Mouse (Mus musculus) midbrain, embryonic 12.5 days (tissue): ENCODE measurements at regions not wholly inside any gene's neighbourhood (a gene's known extent, or its start where the extent isn't known, plus 50 kb on each side); places are given as distances from the start of the nearest gene placed in this dataset.
"Not testable (repeated sequence)": the region's sequence is repeated elsewhere in the genome, so short reads cannot be mapped to it uniquely, and the experiment has no call there.

Experiments
- ATAC-seq: fragments of 200-750 bp; cut with Nextera tagmentation; 2 replicates; pipeline ENCODE4 v1.8.0; 2017; ENCODE audit warnings: low read depth, moderate TSS enrichment, moderate library complexity; ENCODE audit not compliant: low FRiP score
- H3K27ac ChIP-seq: fragments of 300-500 bp; sonication (generic); replicated peaks from 2 replicates; pipeline ENCODE4 v1.5.1; 2016; ENCODE audit warnings: mild to moderate bottlenecking
- H3K27me3 ChIP-seq: fragments of 300-500 bp; sonication (generic); 2 replicates; pipeline ENCODE4 v1.6.1; 2016; ENCODE audit warnings: mild to moderate bottlenecking
- H3K36me3 ChIP-seq: fragments of 300-500 bp; sonication (generic); 2 replicates; pipeline ENCODE4 v1.6.1; 2016
- H3K4me1 ChIP-seq: fragments of 300-500 bp; sonication (generic); 2 replicates; pipeline ENCODE4 v1.6.1; 2016
- H3K4me2 ChIP-seq: fragments of 300-500 bp; sonication (generic); replicated peaks from 2 replicates; pipeline ENCODE4 v1.6.1; 2016; ENCODE audit warnings: mild to moderate bottlenecking, moderate library complexity
- H3K4me3 ChIP-seq: fragments of 300-500 bp; sonication (generic); 2 replicates; pipeline ENCODE4 v1.5.1; 2016; ENCODE audit warnings: mild to moderate bottlenecking
- H3K9ac ChIP-seq: fragments of 300-500 bp; sonication (generic); replicated peaks from 2 replicates; pipeline ENCODE4 v1.6.1; 2016; ENCODE audit warnings: mild to moderate bottlenecking, moderate library complexity
- H3K9me3 ChIP-seq: fragments of 300-500 bp; sonication (generic); 2 replicates; pipeline ENCODE4 v1.6.1; 2016; ENCODE audit warnings: mild to moderate bottlenecking
- WGBS: fragments of 180-500 bp; shearing (Covaris S2); methylation state at CpG from one replicate; pipeline ENCODE4 v1.1.7; 2016; 5-methylcytosine and 5-hydroxymethylcytosine counted together

- peaks cover 5% of the 10 kb centered on the region; the same call in 1 of the 2 replicates for H3K4me1 ChIP-seq
- WGBS, result 51% methylated on average over 3 of the region's 3 CpGs
- H3K9me3 ChIP-seq, result no peaks in the 10 kb centered on the region
- H3K4me2 ChIP-seq, result no peak overlapping the region
- ATAC-seq, result peak; percentile 38; the same call in 1 of the 2 replicates
- no peak overlapping the region for H3K9ac ChIP-seq
- H3K27me3 ChIP-seq, result no peaks in the 10 kb centered on the region
- no peak overlapping the region for H3K4me3 ChIP-seq
- H3K36me3 ChIP-seq, result no peaks in the 10 kb centered on the region
- H3K27ac ChIP-seq, result 0 out of 2 replicates have a peak overlapping the region, but pooled peaks have one; percentile 46
Measured at GRCm38 (mm10) chr3:82250796-82251261, 105.2 kb upstream of the Gucy1a1 start.

- Histone ChIP-seq H3K4me1 (peaks cover 5% of the 10 kb centered on the region; the same call in 1 of the 2 replicates), H3K9me3 (no peaks in the 10 kb centered on the region), H3K27ac (0 out of 2 replicates have a peak overlapping the region, but pooled peaks have one; percentile 46), H3K36me3 (no peaks in the 10 kb centered on the region), H3K9ac (no peak overlapping the region), H3K4me3 (no peak overlapping the region), H3K27me3 (no peaks in the 10 kb centered on the region), H3K4me2 (no peak overlapping the region)
- 36% methylated on average over 6 of the region's 6 CpGs for WGBS
- peak; percentile 69; the same call in 1 of the 2 replicates for ATAC-seq
Measured at GRCm38 (mm10) chr3:82249968-82250795, 104.6 kb upstream of the Gucy1a1 start.

DNA sequence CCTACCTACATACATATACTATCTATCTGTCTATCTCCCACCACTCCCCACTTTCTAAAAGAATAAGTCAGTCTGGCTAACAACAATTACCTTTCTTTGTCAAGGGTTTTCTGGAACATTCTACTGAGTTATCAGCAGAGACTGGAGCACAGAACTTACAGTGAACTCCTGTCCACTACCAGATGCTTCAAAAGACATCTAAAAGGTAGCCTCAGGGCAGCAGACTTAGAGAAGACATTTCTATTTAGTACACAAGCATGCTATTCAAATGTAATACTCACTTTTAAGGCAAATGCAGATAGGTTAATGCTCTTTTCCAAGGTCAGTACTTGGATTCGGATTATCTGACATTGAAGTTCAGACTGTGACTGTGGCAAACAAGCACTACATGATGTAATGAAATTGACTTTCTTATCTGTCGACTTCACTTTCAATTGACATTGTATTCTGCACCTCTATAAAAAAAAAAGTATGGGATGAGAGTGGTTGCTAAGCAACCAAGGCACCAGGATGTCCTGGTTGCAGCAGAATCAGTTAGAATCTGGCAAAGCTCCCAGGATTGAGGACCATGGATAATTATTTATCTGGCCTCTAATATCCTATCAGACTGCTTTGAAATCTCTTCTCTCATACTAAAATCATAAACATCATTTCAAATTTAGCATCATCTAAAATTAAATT lies 90.9 kb upstream of the Gucy1a1 start:
- Histone ChIP-seq H3K4me3 (no peak overlapping the region), H3K36me3 (no peaks in the 10 kb centered on the region), H3K4me2 (no peak overlapping the region), H3K27me3 (no peaks in the 10 kb centered on the region), H3K9me3 (no peaks in the 10 kb centered on the region), H3K9ac (no peak overlapping the region), H3K27ac (no peak overlapping the region), H3K4me1 (no peaks in the 10 kb centered on the region)
- no peak for ATAC-seq
- WGBS, result 60% methylated on average over 2 of the region's 2 CpGs

- Histone ChIP-seq H3K36me3 (no peaks in the 10 kb centered on the region), H3K9ac (no peak overlapping the region), H3K9me3 (no peaks in the 10 kb centered on the region), H3K27ac (no peak overlapping the region), H3K4me3 (no peak overlapping the region), H3K4me2 (no peak overlapping the region), H3K4me1 (no peaks in the 10 kb centered on the region), H3K27me3 (no peaks in the 10 kb centered on the region)
- no peak for ATAC-seq
Measured at GRCm38 (mm10) chr3:82234306-82234705, 88.7 kb upstream of the Gucy1a1 start.

- Histone ChIP-seq H3K27me3 (no peaks in the 10 kb centered on the region), H3K4me2 (no peak overlapping the region), H3K36me3 (no peaks in the 10 kb centered on the region), H3K9me3 (no peaks in the 10 kb centered on the region), H3K4me3 (no peak overlapping the region), H3K4me1 (no peaks in the 10 kb centered on the region), H3K27ac (no peak overlapping the region), H3K9ac (no peak overlapping the region)
- WGBS, result 93% methylated on average over 1 of the region's 1 CpGs
- no peak for ATAC-seq
Measured at GRCm38 (mm10) chr3:82223379-82223778, 77.8 kb upstream of the Gucy1a1 start.

GRCm38 (mm10) chr3:82221924-82222323 lies 76.3 kb upstream of the Gucy1a1 start:
- Histone ChIP-seq H3K9me3 (no peaks in the 10 kb centered on the region), H3K4me3 (no peak overlapping the region), H3K9ac (no peak overlapping the region), H3K4me2 (no peak overlapping the region), H3K36me3 (no peaks in the 10 kb centered on the region), H3K4me1 (no peaks in the 10 kb centered on the region), H3K27me3 (no peaks in the 10 kb centered on the region), H3K27ac (no peak overlapping the region)
- no peak for ATAC-seq
- WGBS, result 93% methylated on average over 1 of the region's 1 CpGs

GRCm38 (mm10) chr3:82219192-82219885 lies 73.8 kb upstream of the Gucy1a1 start:
- H3K9me3 ChIP-seq, H3K27me3 ChIP-seq, H3K4me2 ChIP-seq, H3K9ac ChIP-seq, ATAC-seq, H3K27ac ChIP-seq, H3K36me3 ChIP-seq, H3K4me1 ChIP-seq, H3K4me3 ChIP-seq: not testable (repeated sequence)
- WGBS, result 78% methylated on average over 1 of the region's 1 CpGs

GRCm38 (mm10) chr3:82214566-82215465 lies 69.2 kb upstream of the Gucy1a1 start:
- Histone ChIP-seq H3K4me2 (no peak overlapping the region), H3K4me3 (no peak overlapping the region), H3K27me3 (no peaks in the 10 kb centered on the region), H3K9ac (no peak overlapping the region), H3K36me3 (no peaks in the 10 kb centered on the region), H3K4me1 (no peaks in the 10 kb centered on the region), H3K27ac (no peak overlapping the region), H3K9me3 (no peaks in the 10 kb centered on the region)
- 91% methylated on average over 6 of the region's 6 CpGs for WGBS
- ATAC-seq, result no peak

GRCm38 (mm10) chr3:82207321-82207720 lies 61.7 kb upstream of the Gucy1a1 start:
- WGBS, result 83% methylated on average over 5 of the region's 5 CpGs
- Histone ChIP-seq H3K9me3 (no peaks in the 10 kb centered on the region), H3K9ac (no peak overlapping the region), H3K27me3 (no peaks in the 10 kb centered on the region), H3K36me3 (no peaks in the 10 kb centered on the region), H3K4me2 (no peak overlapping the region), H3K4me1 (no peaks in the 10 kb centered on the region), H3K4me3 (no peak overlapping the region), H3K27ac (no peak overlapping the region)
- ATAC-seq, result no peak
